Mouse (Mus musculus) kidney, postnatal 14 days (tissue): Measurements from ENCODE around the gene Cmtr2.

Experiments
- DNase-seq: peaks from one replicate; pipeline ENCODE4 v3.0.0; 2022; ENCODE audit warnings: mixed read lengths

Gene Cmtr2

DNA sequence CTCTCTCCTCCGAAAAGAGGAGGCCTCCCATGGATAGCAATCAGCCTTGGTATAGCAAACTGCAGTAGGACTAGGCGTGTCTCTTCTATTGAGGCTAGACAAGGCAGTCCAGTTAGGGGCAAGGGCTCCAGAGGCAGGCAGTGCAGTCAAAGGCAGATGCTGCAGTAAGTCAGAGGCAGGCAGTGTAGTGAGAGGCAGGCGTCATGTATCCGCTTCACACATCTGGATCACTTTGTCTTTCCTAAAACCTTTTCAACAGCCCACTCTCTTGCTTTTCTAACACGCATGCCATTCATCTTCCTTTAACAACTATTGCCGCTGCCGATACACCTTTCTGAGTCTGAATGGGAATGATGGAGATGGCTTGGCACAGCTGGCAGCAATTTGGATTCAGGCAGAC, at the start of gene Cmtr2:
TSS of gene Cmtr2 (plus strand) at position 301 of the 400 bp plus-strand sequence.
- DNase-seq = no peak

GRCm38 (mm10) chr8:110166270-110166669, 49.2 kb upstream of the Cmtr2 start:
- no peak for DNase-seq

DNA sequence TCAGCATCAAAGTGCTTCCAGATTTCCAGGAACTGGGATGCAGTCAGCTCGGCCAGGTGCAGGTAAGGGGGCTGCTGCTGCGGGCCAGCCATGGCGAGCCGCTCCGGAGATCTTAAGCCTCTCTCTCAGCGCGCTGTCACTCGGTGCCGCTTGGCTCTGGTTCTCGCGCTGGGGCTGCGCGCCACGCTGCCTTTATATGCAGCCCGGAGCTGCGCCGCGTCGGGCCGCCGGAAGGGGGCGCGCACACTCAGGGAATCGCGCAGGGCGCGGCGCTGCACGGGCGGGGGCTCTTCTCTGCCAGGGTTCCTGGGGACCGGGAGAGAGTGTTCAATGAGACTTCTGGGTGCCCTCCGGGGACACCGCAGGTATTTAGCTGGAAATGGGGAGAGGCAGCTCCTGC, 47.4 kb upstream of the Cmtr2 start, which contains the start of gene Calb2:
TSS of gene Calb2 (minus strand) at position 165 of the 400 bp plus-strand sequence.
- peak; percentile 41 for DNase-seq

- DNase-seq = no peak
Measured at GRCm38 (mm10) chr8:110172161-110172560, 43.3 kb upstream of the Cmtr2 start.

- no peak for DNase-seq
Measured at GRCm38 (mm10) chr8:110174826-110175225, 40.6 kb upstream of the Cmtr2 start.

- peak; percentile 2 for DNase-seq
Measured at GRCm38 (mm10) chr8:110177359-110178155, 37.9 kb upstream of the Cmtr2 start.

GRCm38 (mm10) chr8:110182735-110183367, 32.6 kb upstream of the Cmtr2 start:
- no peak for DNase-seq

DNA sequence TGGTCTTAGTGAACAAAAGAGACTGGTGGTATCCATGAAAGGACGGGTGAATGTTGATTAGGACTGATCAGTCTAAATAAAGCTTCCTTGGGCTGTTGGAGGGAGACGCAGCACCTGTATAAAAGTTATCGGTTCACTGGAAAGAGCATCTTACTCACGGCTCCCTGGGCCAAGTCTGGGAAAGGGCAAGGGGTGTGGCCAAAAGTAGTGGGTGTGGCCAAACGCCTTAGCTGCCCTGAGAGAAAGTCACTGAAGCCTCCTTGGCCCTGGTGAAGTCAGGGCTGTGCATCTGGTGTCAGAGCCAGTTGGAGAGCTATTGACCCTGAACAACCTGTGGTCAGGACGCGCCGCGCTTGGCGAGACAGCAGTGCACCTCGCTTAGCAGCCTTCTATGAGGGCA, 31.7 kb upstream of the Cmtr2 start:
- DNase-seq = peak; percentile 8

DNA sequence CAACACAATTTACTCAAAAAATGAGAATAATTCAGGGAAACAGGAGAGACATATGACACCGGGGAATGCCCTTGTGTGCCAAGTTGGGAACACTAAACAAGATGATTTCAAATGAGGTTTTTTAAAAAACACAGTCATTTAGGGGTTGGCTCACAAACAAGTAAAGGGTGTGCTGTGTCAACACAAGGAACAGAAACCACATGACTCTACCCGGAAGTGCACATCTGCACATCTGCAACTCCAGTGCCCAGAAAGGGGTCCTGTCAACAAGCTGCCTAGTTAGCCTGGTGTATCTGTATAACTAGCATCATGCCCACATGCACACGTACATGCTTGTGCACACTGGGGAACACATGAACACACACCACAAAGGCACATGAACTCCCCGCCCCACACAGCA, 29.9 kb upstream of the Cmtr2 start:
- no peak for DNase-seq

DNA sequence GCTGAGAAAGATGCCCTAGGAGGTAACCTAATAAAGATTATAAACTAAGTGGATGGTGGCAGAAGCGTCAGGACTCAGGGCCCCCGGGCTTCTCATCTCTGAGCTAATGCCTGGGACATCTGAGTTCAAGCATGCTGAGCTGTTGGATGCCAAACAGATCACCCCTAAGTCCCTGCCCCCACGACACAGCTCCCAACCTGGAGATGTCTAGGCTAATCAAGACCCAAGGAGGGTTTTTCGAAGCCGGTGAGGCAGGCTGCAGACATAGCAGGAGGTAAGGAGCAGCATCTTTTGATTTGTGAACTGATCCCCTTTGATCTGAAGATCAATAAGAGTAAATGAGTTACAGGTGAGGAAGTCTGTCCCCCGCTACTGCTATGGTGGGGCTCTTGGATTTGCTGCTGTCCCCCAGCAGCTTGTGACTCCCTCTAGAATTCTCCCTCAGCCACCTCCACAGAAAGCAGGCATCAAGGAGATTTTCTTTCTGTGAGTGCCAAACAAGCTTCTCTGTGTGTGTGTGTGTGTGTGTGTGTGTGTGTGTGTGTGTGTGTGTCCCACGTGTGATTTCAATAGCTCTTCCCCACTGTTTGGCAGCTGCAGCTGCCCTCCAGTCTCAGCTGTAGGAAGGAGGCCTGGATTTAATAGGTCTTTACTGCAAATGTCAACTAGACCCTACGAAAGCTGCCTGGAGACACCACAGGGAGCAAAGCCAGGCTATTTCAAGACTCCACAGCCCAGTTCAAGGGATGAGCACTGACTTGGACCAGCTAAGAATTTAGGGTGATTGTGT, 26.3 kb upstream of the Cmtr2 start:
- no peak for DNase-seq

GRCm38 (mm10) chr8:110196678-110197077, 18.8 kb upstream of the Cmtr2 start:
- peak; percentile 71 for DNase-seq

DNA sequence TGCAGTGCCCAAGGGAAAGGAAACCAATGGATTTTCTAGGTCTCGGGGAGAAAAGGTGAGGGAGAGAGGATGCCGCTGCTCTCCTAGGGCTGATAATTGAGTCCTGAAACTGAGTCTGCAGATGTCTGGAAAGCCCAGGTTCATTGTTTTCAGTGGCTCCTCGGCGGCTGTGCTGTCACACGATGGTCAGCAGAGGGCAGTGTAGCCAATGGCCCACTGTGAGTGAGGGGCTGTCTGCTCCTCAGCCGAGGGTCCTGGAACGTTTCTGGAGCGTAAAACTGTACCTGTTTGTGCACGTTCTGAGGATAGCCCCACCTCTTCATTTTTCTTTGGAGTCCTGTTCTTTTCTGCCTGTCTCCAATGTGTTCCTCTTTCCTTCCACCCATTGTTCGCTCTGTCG, 13.7 kb upstream of the Cmtr2 start:
- DNase-seq = no peak

GRCm38 (mm10) chr8:110216253-110216652, 788 bp downstream of the Cmtr2 start:
- DNase-seq = no peak

DNA sequence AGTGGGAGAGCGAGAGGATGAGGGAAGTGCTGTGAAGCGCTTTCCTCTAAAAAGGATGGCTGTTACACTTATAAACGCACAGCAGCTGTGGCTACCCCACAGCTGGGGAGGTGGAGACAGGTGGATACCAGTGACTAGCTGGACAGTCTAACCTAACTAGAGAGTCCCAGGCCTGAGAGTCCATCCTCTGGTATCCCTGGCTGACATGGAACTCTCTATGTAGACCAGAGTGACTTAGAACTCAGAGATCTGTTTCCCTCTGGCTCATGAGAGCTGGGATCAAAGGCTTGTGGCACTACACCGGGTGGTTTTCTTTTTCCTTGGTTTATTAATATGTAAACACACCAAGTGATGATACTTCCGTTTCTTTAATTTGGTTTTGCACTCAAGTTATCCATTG, 1.7 kb downstream of the Cmtr2 start:
- DNase-seq = no peak

- DNase-seq = peak; percentile 100
Measured at GRCm38 (mm10) chr8:110217681-110218131, 2.2 kb downstream of the Cmtr2 start.

GRCm38 (mm10) chr8:110218511-110218910, 3.0 kb downstream of the Cmtr2 start:
- DNase-seq = no peak

- DNase-seq = no peak
Measured at GRCm38 (mm10) chr8:110220936-110221335, 5.5 kb downstream of the Cmtr2 start.

DNA sequence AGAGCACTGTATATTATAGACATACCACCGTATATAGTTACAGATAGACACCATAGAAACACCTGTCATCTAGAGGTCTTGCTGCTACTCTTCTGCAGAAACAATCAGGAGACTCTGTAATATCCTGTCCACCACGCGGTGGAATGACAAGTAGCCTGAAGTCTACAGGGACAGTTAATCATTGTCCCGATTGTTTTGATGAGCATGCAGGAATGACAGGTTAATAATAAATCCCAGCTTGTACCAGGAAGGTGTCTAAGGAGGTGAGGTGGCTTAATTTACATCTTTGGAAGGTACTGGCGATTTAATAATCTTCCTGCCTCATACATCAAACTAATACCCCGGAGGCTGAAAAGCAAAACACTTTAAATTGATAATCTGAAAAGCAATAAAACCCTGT, 15.3 kb downstream of the Cmtr2 start:
- DNase-seq = peak; percentile 51

- no peak for DNase-seq
Measured at GRCm38 (mm10) chr8:110242278-110243177, 27.1 kb downstream of the Cmtr2 start.

GRCm38 (mm10) chr8:110244566-110244965, 29.1 kb downstream of the Cmtr2 start:
- no peak for DNase-seq

- DNase-seq = no peak
Measured at GRCm38 (mm10) chr8:110247238-110247637, 31.8 kb downstream of the Cmtr2 start.

DNA sequence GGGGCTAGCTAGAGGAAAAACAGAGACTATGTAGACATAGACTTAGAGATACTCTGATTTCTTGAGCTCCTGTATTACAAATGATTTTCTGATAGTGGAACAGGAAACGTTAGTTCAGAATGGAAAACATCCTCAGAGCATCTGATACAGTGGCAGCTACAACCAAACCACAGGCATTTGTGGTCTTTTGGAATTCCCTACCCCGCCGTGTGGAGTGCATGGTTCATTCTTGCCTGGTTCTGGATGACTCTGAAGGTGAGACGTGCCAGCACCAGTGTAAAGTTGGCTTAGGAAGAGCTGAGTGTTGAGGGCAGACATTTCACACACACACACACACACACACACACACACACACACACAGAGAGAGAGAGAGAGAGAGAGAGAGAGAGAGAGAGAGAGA, 38.5 kb downstream of the Cmtr2 start:
- no peak for DNase-seq
